Mouse (Mus musculus) liver, embryonic 15.5 days (tissue): Measurements from ENCODE around the gene Zdhhc5. TPM values are rescaled to one million over a fixed set of nuclear protein-coding genes. Genes with fewer than 3 reads are reported as not detected.

Experiments used
- microRNA counts: library from miRNA; unstranded; fragments of <30 nt; microRNA quantifications from one replicate; lab custom pipeline; 2016
- microRNA-seq: library from miRNA; unstranded; fragments of <30 nt; microRNA quantifications from one replicate; pipeline ENCODE4, GENCODE M21; 2016
- polyA plus RNA-seq: library from polyadenylated mRNA; unstranded; fragments of >200 nt; fragmentation: Nextera tagmentation; extraction: Ambion mirVana; gene quantifications from 2 replicates; pipeline ENCODE4 v1.2.1, GENCODE M21; 2015

Zdhhc5 gene
- polyA plus RNA-seq, 1 experiment from 2014 or later: 17.3 TPM

MicroRNA genes within 50 kb of the gene (microRNA counts, 519-probe panel; counts per million panel counts)
- 5,205 counts per million, percentile 97 among the panel's probes with 10 or more counts for microRNA mmu-miR-130a (lab: Ali Mortazavi, UCI)

Small RNA genes lying within 50 kb of the gene (microRNA-seq; reads per million reads assigned to microRNA genes)
- gene Mir130a: 23,926 reads per million, percentile 97 among the genes with 10 or more reads in this experiment

Other genes starting within 250 kb of the Zdhhc5 start
- gene Tfpi, start 238.4 kb downstream of the Zdhhc5 start, polyA plus RNA-seq: 14.2 and 15.6 TPM in 2 replicates
- 12.4 and 13.1 TPM in 2 replicates for gene Ctnnd1, start 64.4 kb downstream of the Zdhhc5 start, polyA plus RNA-seq
- 0.05 TPM in 2 replicates for gene Btbd18, start 56.1 kb downstream of the Zdhhc5 start, polyA plus RNA-seq
- gene Selenoh, start 44.4 kb downstream of the Zdhhc5 start, polyA plus RNA-seq: 71.6 and 86.7 TPM in 2 replicates
- not detected in 2 replicates for gene Gm28635, start 37.1 kb downstream of the Zdhhc5 start, polyA plus RNA-seq
- gene Med19, start 36.8 kb downstream of the Zdhhc5 start, polyA plus RNA-seq: 18.7 and 21.1 TPM in 2 replicates
- gene Tmx2, start 36.0 kb downstream of the Zdhhc5 start, polyA plus RNA-seq: 71.2 and 71.8 TPM in 2 replicates
- gene Clp1, start 12.2 kb upstream of the Zdhhc5 start, polyA plus RNA-seq: 53.9 and 59.7 TPM in 2 replicates
- 66.9 and 75.7 TPM in 2 replicates for gene Ypel4, start 18.9 kb upstream of the Zdhhc5 start, polyA plus RNA-seq
- 1.4 and 1.5 TPM in 2 replicates for gene Gm19426, start 28.5 kb upstream of the Zdhhc5 start, polyA plus RNA-seq
- gene Serping1, start 60.3 kb upstream of the Zdhhc5 start, polyA plus RNA-seq: 84.2 and 102 TPM in 2 replicates
- gene Ube2l6, start 83.6 kb upstream of the Zdhhc5 start, polyA plus RNA-seq: 533 and 556 TPM in 2 replicates
- gene Smtnl1, start 107.5 kb upstream of the Zdhhc5 start, polyA plus RNA-seq: 0.40 and 0.56 TPM in 2 replicates
- 33.3 and 37.0 TPM in 2 replicates for gene Timm10, start 111.8 kb upstream of the Zdhhc5 start, polyA plus RNA-seq
- gene Slc43a1, start 123.7 kb upstream of the Zdhhc5 start, polyA plus RNA-seq: 190 and 203 TPM in 2 replicates
- 0.09 TPM in 2 replicates for gene Rtn4rl2, start 171.5 kb upstream of the Zdhhc5 start, polyA plus RNA-seq
- gene Slc43a3, start 221.4 kb upstream of the Zdhhc5 start, polyA plus RNA-seq: 113 and 114 TPM in 2 replicates